Mouse (Mus musculus) C2C12 (cell line): ENCODE results near the gene Myo3a.

Source experiments
- CEBPB ChIP-seq: IDR thresholded peaks from one replicate; pipeline ENCODE4 v1.6.1; 2011; ENCODE audit warnings: low read depth, mild to moderate bottlenecking, control low read depth, moderate library complexity
- CTCF ChIP-seq: IDR thresholded peaks from one replicate; pipeline ENCODE4 v1.5.1; 2011; ENCODE audit not compliant: control insufficient read depth, insufficient read depth, insufficient read length
- FOSL1 ChIP-seq: IDR thresholded peaks from one replicate; pipeline ENCODE4 v1.8.0; 2011; ENCODE audit warnings: mild to moderate bottlenecking, low read length; ENCODE audit not compliant: poor library complexity, insufficient read depth, severe bottlenecking
- MAX ChIP-seq: IDR thresholded peaks from one replicate; pipeline ENCODE4 v1.6.1; 2011; ENCODE audit warnings: mild to moderate bottlenecking, control low read depth
- MYOD1 ChIP-seq: IDR thresholded peaks from one replicate; pipeline ENCODE4 v1.6.1; 2011; ENCODE audit warnings: low read depth; ENCODE audit not compliant: control insufficient read depth, insufficient read length
- MYOG ChIP-seq: IDR thresholded peaks from one replicate; pipeline ENCODE4 v1.6.1; 2011; ENCODE audit not compliant: control insufficient read depth, insufficient read length; ENCODE audit errors: extremely low read depth
- USF1 ChIP-seq: IDR thresholded peaks from one replicate; pipeline ENCODE4 v1.6.1; 2011; ENCODE audit warnings: low read depth, mild to moderate bottlenecking, control low read depth, moderate library complexity

DNA sequence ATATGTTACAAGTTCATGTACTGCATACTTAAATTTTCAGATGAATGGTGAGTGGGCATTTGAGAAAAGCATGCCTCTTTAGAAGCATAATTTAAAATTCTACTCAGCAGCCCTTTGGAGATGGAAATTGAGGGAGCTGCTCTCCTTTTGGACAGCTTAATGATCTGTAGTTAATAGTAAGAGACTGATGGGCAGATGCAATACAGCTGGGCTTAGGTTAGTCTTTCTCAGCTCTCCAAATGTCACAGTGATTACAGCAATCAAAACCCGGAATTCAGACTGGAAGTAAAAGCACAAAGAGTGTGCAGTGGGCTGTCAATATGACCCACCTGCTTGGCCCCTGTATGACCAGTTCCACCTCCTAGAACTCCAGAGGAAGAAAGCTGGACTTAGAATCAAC lies 418.8 kb downstream of the Myo3a start:
- TF ChIP-seq CEBPB (no peak), MAX (no peak), CTCF (no peak), FOSL1 (no peak), USF1 (no peak), MYOG (no peak), MYOD1 (no peak)
